Mouse (Mus musculus): ENCODE results near the gene Kpna2. TPM values are rescaled to one million over a fixed set of nuclear protein-coding genes. Genes with fewer than 3 reads are reported as not detected.
"Not testable (repeated sequence)": the region's sequence is repeated elsewhere in the genome, so short reads cannot be mapped to it uniquely, and the experiment has no call there.

Gene Kpna2
- total RNA-seq, 2 experiments from 2014 or later = 17.7 to 19.1 TPM

DNA sequence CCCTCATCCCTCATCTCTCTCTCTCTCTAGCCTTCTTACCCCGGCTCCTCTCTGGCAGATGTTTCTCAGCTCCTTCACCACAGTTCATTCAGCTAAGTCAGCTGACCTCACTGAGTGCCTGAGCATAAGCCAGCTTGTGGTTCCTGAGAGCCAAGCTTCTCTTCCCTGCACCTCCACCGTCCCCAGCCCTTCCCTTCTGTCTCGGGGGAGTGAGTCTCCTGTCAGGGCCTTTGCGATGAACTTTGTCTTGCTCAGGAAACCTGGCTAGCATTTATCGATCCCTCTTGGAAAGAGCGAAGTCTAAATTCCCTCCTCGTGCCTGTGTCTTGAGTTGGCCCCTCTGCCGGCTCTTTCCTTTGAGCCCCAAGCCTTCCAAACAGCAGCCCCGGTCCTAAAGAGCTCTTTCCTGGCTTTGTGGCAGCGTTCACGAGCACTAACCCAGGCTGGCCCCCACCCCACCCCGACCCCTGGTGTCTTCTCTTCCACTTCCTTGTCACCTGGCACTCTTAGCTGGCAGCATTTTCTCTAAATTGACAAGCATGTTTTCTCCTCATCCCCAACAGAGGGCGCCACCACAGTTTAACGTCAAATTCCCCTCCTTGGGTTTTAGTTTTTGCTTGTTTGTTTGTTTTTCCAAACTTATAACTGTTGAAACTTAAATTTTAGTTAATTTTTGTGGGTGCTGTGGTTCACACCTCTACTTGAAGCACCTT, 15.4 kb upstream of the Kpna2 start:
- no peak for DNase-seq (ENCODE audit: low spot score in 2 of 2)

DNA sequence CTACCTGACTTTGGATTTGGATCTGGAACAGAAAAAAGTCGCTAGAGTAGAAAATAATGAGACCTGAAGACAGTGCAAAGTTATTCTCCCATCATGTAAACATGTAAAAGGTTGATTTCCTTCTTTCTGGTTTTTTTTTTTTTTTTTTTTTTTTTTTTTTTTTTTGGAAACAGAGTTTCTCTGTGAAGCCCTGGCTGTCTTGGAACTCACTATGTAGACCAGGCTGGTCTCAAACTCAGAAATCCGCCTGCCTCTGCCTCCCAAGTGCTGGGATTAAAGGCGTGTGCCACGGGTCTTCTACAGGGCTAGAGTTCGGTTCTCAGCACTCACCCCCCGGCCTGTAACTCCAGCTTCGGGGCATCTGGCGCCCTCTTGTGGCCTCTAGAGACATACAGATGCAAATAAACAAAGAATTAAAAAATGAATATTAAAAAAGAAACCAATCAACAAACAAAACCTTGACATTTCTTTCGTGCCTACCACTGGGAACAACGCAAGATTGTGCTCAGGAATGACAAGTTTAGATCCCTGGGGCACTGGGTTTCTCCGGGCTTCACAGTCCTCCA, 14.8 kb upstream of the Kpna2 start:
- TF ChIP-seq CTCF (conservative IDR thresholded peaks at IDR 0.05) = peak; percentile 48

More for the DNA sequence above, 15.4 kb upstream of the Kpna2 start:
- Histone ChIP-seq H3K27ac (no peak overlapping the region), H3K4me3 (peak overlapping the region; percentile 17; the same call in 1 of the 2 replicates)
- peak; percentile 70 for TF ChIP-seq CTCF (conservative IDR thresholded peaks at IDR 0.05)

DNA sequence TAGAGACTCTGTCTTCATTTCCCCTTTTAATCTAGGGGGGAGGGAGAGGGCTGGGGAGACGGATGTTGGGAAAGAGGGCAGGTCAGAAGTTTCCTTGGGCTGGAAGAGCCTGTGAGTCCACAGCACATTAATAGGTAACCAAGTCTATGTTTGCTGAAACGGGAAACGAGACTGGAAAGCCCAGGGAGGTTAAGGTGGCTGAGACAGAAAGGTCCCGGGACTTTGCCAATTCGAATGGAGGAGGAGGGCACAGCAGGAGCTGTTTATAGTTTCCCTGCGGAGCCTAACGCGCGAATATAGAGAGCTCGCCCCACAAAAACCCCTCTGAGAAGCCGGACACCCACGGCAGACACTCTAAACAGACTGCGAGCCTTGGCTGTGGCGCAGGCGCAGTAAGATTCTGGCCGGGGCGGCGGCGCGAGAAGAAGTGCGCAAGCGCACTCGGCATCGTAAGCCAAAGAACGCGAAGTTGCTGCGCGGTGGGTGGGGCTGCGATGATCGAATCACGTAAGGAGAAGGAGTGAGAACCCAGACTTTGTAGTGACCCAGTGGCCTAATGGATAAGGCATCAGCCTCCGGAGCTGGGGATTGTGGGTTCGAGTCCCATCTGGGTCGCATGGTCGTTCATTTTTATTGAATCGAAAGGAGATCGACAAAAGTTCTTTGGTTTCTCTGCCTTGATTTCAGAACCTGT, 13.1 kb upstream of the Kpna2 start:
- peak overlapping the region; percentile 94 for H3K27ac ChIP-seq
- H3K4me3 ChIP-seq = peak overlapping the region; percentile 67
- peak; percentile 98 to 100 for DNase-seq (ENCODE audit: low spot score in 2 of 2)
- TF ChIP-seq CTCF (conservative IDR thresholded peaks at IDR 0.05) = no peak

More for the DNA sequence above, 14.8 kb upstream of the Kpna2 start:
- Histone ChIP-seq H3K27ac (no peak overlapping the region), H3K4me3 (no peak overlapping the region; the same call in 1 of the 2 replicates)
- no peak for DNase-seq (ENCODE audit: low spot score in 2 of 2)

GRCm38 (mm10) chr11:107011669-107012323, 12.5 kb upstream of the Kpna2 start:
- H3K27ac ChIP-seq = peak overlapping the region; percentile 94
- H3K4me3 ChIP-seq = peak overlapping the region; percentile 67
- TF ChIP-seq CTCF (conservative IDR thresholded peaks at IDR 0.05) = no peak
- no peak for DNase-seq (ENCODE audit: low spot score in 2 of 2)

- TF ChIP-seq CTCF (conservative IDR thresholded peaks at IDR 0.05) = no peak
- H3K4me3 ChIP-seq = no peak overlapping the region
- no peak overlapping the region for H3K27ac ChIP-seq
- DNase-seq (ENCODE audit: low spot score in 2 of 2) = no peak
Measured at GRCm38 (mm10) chr11:107011171-107011570, 11.8 kb upstream of the Kpna2 start.

- Histone ChIP-seq H3K4me3 (no peak overlapping the region), H3K27ac (no peak overlapping the region)
- no peak for TF ChIP-seq CTCF (conservative IDR thresholded peaks at IDR 0.05)
- no peak for DNase-seq (ENCODE audit: low spot score in 2 of 2)
Measured at GRCm38 (mm10) chr11:107010447-107010846, 11.1 kb upstream of the Kpna2 start.

DNA sequence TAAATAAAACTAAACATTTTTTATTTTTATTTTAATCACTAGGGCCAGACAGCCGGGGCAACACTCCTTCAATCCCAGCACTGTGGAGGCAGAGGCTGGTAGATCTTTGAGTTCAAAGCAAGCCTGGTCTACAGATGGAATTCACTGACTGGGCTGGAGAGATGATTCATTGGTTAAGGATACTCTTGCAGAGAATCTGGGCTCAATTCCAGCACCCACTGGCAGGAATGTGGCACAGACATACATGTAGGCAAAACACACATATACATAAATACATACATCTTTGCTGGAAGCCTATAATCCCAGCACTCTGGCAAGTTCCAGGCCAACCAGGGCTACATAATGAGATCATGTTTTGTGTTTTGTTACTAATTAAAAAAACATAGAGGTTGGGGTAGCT, 6.2 kb upstream of the Kpna2 start:
- no peak for TF ChIP-seq CTCF (conservative IDR thresholded peaks at IDR 0.05)
- no peak overlapping the region for H3K27ac ChIP-seq
- no peak overlapping the region for H3K4me3 ChIP-seq
- DNase-seq (ENCODE audit: low spot score in 2 of 2) = no peak

- no peak for DNase-seq (ENCODE audit: low spot score in 2 of 2)
- no peak overlapping the region; the same call in 1 of the 2 replicates for H3K27ac ChIP-seq
- TF ChIP-seq CTCF (conservative IDR thresholded peaks at IDR 0.05) = no peak
- H3K4me3 ChIP-seq = no peak overlapping the region
Measured at GRCm38 (mm10) chr11:107001760-107002675, 2.7 kb upstream of the Kpna2 start.

DNA sequence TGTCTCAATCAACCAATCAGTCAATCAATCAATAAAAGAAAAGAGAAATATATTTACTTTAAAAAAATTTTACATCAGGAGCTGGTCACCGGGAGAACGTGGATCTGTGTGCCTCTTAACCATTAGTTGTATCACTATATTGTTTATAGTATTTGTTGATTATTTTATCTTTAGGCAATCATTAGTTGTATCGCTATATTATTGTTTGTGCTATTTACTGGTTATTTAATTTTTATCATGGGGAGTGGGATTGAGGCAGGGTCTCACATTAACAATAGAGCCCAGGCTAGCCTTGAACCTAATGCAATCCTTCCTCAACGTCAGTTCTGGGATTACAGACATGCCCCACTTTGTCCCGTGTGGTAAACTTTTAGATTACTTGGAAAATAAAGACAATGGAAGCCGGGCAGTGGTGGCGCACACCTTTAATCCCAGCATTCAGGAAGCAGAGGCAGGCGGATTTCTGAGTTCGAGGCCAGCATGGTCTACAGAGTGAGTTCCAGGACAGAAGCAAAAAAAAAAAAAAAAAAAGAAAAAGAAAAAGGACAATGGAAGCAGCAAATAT, 690 bp upstream of the Kpna2 start:
- peak overlapping the region; percentile 96 for H3K27ac ChIP-seq
- H3K4me3 ChIP-seq = peak overlapping the region; percentile 90
- no peak for TF ChIP-seq CTCF (conservative IDR thresholded peaks at IDR 0.05)
- no peak for DNase-seq (ENCODE audit: low spot score in 2 of 2)

DNA sequence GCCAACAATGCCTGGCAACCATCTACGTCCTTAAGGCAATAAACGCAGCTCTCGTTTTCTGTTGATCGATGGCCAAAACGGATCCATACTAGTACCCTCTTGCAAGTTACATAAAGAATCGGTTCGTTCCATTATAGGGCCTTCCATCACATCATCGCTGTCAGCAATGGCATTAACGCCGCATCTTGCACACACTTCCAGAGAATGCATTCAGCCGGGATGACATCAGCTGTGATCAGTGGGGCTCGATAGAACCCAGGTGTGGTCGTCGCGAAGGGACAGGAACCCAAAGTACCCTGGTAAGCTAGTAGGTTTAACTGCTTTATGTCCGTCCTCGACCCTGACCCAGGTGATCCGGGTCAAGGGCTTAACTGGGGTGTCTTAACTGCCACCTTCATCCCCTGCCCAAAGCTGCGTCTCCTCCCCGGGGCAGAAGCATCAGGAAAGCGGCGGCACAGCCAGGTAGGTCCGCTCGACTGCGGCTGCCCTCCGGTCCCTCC, 640 bp downstream of the Kpna2 start:
- Histone ChIP-seq H3K27ac (peak overlapping the region; percentile 64), H3K4me3 (peak overlapping the region; percentile 90)
- no peak for DNase-seq (ENCODE audit: low spot score in 2 of 2)
- no peak for TF ChIP-seq CTCF (conservative IDR thresholded peaks at IDR 0.05)

- Histone ChIP-seq H3K4me3 (peak overlapping the region; percentile 90), H3K27ac (no peak overlapping the region)
- no peak for TF ChIP-seq CTCF (conservative IDR thresholded peaks at IDR 0.05)
- DNase-seq (ENCODE audit: low spot score in 2 of 2) = no peak
Measured at GRCm38 (mm10) chr11:106997976-106998375, 1.4 kb downstream of the Kpna2 start.

GRCm38 (mm10) chr11:106996492-106996891, 2.8 kb downstream of the Kpna2 start:
- H3K27ac ChIP-seq; DNase-seq (ENCODE audit: low spot score in 2 of 2); H3K4me3 ChIP-seq: not testable (repeated sequence)
